ENCODE assay signal across 21 mouse cellular contexts in the genomic region with DNA sequence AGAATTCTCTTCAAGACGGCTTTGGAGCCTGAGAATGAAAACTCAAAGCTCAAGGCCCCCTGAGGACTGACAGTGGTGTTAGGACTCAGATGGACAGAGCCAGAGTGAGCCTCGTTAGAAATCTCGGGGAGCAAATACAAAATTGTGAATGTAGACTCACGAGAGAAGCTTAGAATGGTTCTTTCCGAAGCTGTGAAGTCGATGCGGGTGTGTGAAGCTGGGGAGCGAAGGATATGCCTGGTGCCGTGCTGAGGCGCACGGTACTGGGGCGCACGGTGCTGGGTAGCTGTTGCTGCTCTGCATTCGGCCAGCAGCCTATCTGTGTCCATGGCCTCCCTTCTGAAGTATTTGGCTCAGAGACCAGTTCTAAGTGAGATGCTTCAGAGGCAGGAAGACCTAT. TPM values are rescaled to one million over a fixed set of nuclear protein-coding genes. Genes with fewer than 3 reads are reported as not detected.
"Had no signal": no experiment of that assay in that cellular context is flagged by ENCODE, and none has a peak within 500 bp of the region (broad histone marks: within the 10 kb centered on the region; RNA-seq: fewer than 3 reads in every experiment).

No protein-coding gene starts in this region.

- ATAC-seq: liver, embryonic 12.5 days; liver, postnatal 0 days; lung, postnatal 0 days; midbrain, embryonic 13.5 days; midbrain, embryonic 15.5 days; midbrain, embryonic 16.5 days had no signal

- DNase-seq: left cerebral cortex, postnatal 4 days; liver; liver, embryonic 13.5 days; liver, postnatal 0 days; lung, adult 18-20 months; lung, adult 2 months; lung, embryonic 14.5 days; lung, postnatal 10 days; lung, postnatal 14 days; lung, postnatal 36 days; lung, postnatal 4 days; midbrain, embryonic 14.5 days had no signal

RNA-seq across cellular contexts. Expression of gene Sptssb, which starts 11.4 kb away (rescaled TPM):
- total RNA-seq: megakaryocyte progenitor cell, adult 5-6 weeks; megakaryocyte, adult 5-6 weeks; megakaryocyte-erythroid progenitor cell, adult 5-6 weeks; monocyte, adult 5-6 weeks had no signal
